Mouse (Mus musculus): ENCODE data around the gene Scamp2.

DNA sequence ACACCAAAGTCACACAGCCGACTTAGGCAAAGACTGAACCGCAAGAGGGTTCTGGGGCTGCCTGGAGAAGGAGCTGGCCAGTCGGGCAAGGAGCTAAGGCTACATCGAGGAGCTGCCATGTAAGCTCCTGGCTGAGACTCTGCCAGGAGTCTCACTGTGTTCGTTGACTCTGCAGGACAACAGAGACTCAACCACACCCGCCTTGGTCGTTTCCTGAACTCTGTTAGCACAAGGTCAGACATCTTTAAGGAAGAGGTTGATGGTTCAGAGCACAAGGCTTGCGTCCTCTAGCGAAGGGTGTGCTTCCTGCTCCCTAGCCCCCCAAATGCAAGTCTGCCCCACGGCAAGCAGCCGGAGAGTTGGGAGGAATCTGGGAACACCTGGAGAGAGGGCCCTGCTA is 12.9 kb upstream of the Scamp2 start:
- TF ChIP-seq CTCF (IDR thresholded peaks at IDR 0.05; ENCODE audit: borderline replicate concordance, insufficient read depth, low read depth, low read length) (no peak), POLR2A (IDR thresholded peaks at IDR 0.05; ENCODE audit: borderline replicate concordance, insufficient read depth, low read length) (no peak)
